Mouse (Mus musculus) 3T3-L1 (cell line): Measurements from ENCODE around the gene Rbm38.

Experiments
- DNase-seq: peaks from one replicate; pipeline ENCODE4 v3.0.0-alpha.2; 2015; ENCODE audit warnings: low read depth, low spot score

Rbm38 gene

GRCm38 (mm10) chr2:173036611-173037010 lies 16.3 kb downstream of the Rbm38 start:
- no peak for DNase-seq

GRCm38 (mm10) chr2:173037347-173037746 lies 17.0 kb downstream of the Rbm38 start:
- DNase-seq = no peak

- no peak for DNase-seq
Measured at GRCm38 (mm10) chr2:173037827-173038607, 17.7 kb downstream of the Rbm38 start.

- no peak for DNase-seq
Measured at GRCm38 (mm10) chr2:173039041-173039440, 18.7 kb downstream of the Rbm38 start.

- no peak for DNase-seq
Measured at GRCm38 (mm10) chr2:173040803-173041202, 20.5 kb downstream of the Rbm38 start.

GRCm38 (mm10) chr2:173041242-173041641 lies 20.9 kb downstream of the Rbm38 start:
- DNase-seq = no peak

GRCm38 (mm10) chr2:173041893-173042292 lies 21.6 kb downstream of the Rbm38 start:
- DNase-seq = no peak

- no peak for DNase-seq
Measured at GRCm38 (mm10) chr2:173042504-173043162, 22.3 kb downstream of the Rbm38 start.

- no peak for DNase-seq
Measured at GRCm38 (mm10) chr2:173044198-173044970, 24.1 kb downstream of the Rbm38 start.

GRCm38 (mm10) chr2:173046582-173047297 lies 26.4 kb downstream of the Rbm38 start:
- no peak for DNase-seq

- DNase-seq = no peak
Measured at GRCm38 (mm10) chr2:173047471-173047870, 27.2 kb downstream of the Rbm38 start.

GRCm38 (mm10) chr2:173048041-173048745 lies 27.9 kb downstream of the Rbm38 start:
- no peak for DNase-seq

- no peak for DNase-seq
Measured at GRCm38 (mm10) chr2:173049231-173049630, 28.9 kb downstream of the Rbm38 start.

GRCm38 (mm10) chr2:173049817-173050216 lies 29.5 kb downstream of the Rbm38 start:
- DNase-seq = no peak

GRCm38 (mm10) chr2:173050604-173051382 lies 30.5 kb downstream of the Rbm38 start:
- DNase-seq = peak; percentile 20

GRCm38 (mm10) chr2:173052881-173053280 lies 32.6 kb downstream of the Rbm38 start:
- DNase-seq = no peak

GRCm38 (mm10) chr2:173053846-173054245 lies 33.5 kb downstream of the Rbm38 start:
- DNase-seq = no peak

- no peak for DNase-seq
Measured at GRCm38 (mm10) chr2:173056303-173056881, 36.1 kb downstream of the Rbm38 start.

GRCm38 (mm10) chr2:173056882-173057315 lies 36.6 kb downstream of the Rbm38 start:
- no peak for DNase-seq

GRCm38 (mm10) chr2:173057623-173058022 lies 37.3 kb downstream of the Rbm38 start:
- no peak for DNase-seq
